Mouse (Mus musculus) limb, embryonic 14.5 days (tissue): ENCODE measurements around the gene Cd276. TPM values are rescaled to one million over a fixed set of nuclear protein-coding genes. Genes with fewer than 3 reads are reported as not detected.

Experiments used
- ATAC-seq: fragments of 200-750 bp; cut with Nextera tagmentation; 2 replicates; pipeline ENCODE4 v1.8.0; 2017; ENCODE audit warnings: low read depth, moderate number of reproducible peaks, moderate TSS enrichment; ENCODE audit not compliant: low FRiP score
- DNase-seq: peaks from one replicate; pipeline ENCODE4 v3.0.0-alpha.2; 2015; ENCODE audit warnings: low spot score
- H3K27ac ChIP-seq: fragments of 300-500 bp; sonication (generic); replicated peaks from 2 replicates; pipeline ENCODE4 v1.5.1; 2014; ENCODE audit warnings: low read depth, mild to moderate bottlenecking, low read length, moderate library complexity, mixed read lengths
- H3K27me3 ChIP-seq: fragments of 300-500 bp; sonication (generic); 2 replicates; pipeline ENCODE4 v1.6.1; 2014; ENCODE audit warnings: low read length, mixed read lengths; ENCODE audit not compliant: control insufficient read depth, insufficient read depth
- H3K36me3 ChIP-seq: fragments of 300-500 bp; sonication (generic); 2 replicates; pipeline ENCODE4 v1.6.1; 2014; ENCODE audit warnings: mild to moderate bottlenecking, low read length, moderate library complexity, mixed read lengths; ENCODE audit not compliant: control insufficient read depth, insufficient read depth
- H3K4me1 ChIP-seq: fragments of 300-500 bp; sonication (generic); 2 replicates; pipeline ENCODE4 v1.6.1; 2014; ENCODE audit warnings: antibody characterized with exemption, low read length, mixed read lengths; ENCODE audit not compliant: control insufficient read depth, insufficient read depth
- H3K4me2 ChIP-seq: fragments of 300-500 bp; sonication (generic); replicated peaks from 2 replicates; pipeline ENCODE4 v1.6.1; 2014; ENCODE audit warnings: low read depth, mild to moderate bottlenecking, low read length, moderate library complexity; ENCODE audit not compliant: severe bottlenecking
- H3K4me3 ChIP-seq: fragments of 300-500 bp; sonication (generic); replicated peaks from 2 replicates; pipeline ENCODE4 v1.5.1; 2014; ENCODE audit warnings: low read length
- H3K9ac ChIP-seq: fragments of 300-500 bp; sonication (generic); 2 replicates; pipeline ENCODE4 v1.6.1; 2014; ENCODE audit warnings: mild to moderate bottlenecking, low read depth, low read length, moderate library complexity; ENCODE audit not compliant: severe bottlenecking
- H3K9me3 ChIP-seq: fragments of 300-500 bp; sonication (generic); 2 replicates; pipeline ENCODE4 v1.6.1; 2016; ENCODE audit warnings: low read length; ENCODE audit not compliant: control insufficient read depth
- POLR2A ChIP-seq: fragments of 200-500 bp; IDR thresholded peaks from 2 replicates; pipeline ENCODE4 v1.8.0; 2012; ENCODE audit warnings: inconsistent platforms, mild to moderate bottlenecking, moderate library complexity, borderline replicate concordance; ENCODE audit not compliant: insufficient read depth, insufficient read length; ENCODE audit errors: extremely low read depth
- WGBS: fragments of 180-500 bp; shearing (Covaris S2); extraction: QIAGEN DNeasy Blood & Tissue Kit; methylation state at CpG from one replicate; pipeline ENCODE4 v1.1.7; 2014; 5-methylcytosine and 5-hydroxymethylcytosine counted together
- polyA plus RNA-seq, 2 experiments: library from polyadenylated mRNA; depleted of rRNA in 1 of 2; stranded (reverse) in 1 of 2; unstranded in 1 of 2; fragments of >200 nt; fragmentation: Nextera tagmentation in 1 of 2; extraction: Ambion mirVana in 1 of 2; gene quantifications; 2 replicates each; pipeline versions ENCODE4 v1.2.1 to v1.2.3; 2012 to 2014

Gene Cd276
- polyA plus RNA-seq (2012; rRNA removed) (64.8 and 89.2 TPM in 2 replicates), polyA plus RNA-seq (2014; fragmentation: Nextera tagmentation; extraction: Ambion mirVana) (64.9 and 74.9 TPM in 2 replicates)

GRCm38 (mm10) chr9:58554908-58555684 lies at the start of gene Cd276:
TSS of gene Cd276 (minus strand) at chr9:58555437.
- TF ChIP-seq POLR2A, result no peak
- peaks cover 24% of the 10 kb centered on the region for H3K4me1 ChIP-seq
- peak; percentile 84 for ATAC-seq

GRCm38 (mm10) chr9:58595313-58595712 lies 40.1 kb upstream of the Cd276 start:
- Histone ChIP-seq H3K4me1 (peaks cover 14% of the 10 kb centered on the region), H3K36me3 (no peaks in the 10 kb centered on the region), H3K4me3 (no peak overlapping the region), H3K27ac (no peak overlapping the region), H3K9ac (no peak overlapping the region), H3K9me3 (no peaks in the 10 kb centered on the region), H3K4me2 (no peak overlapping the region), H3K27me3 (no peaks in the 10 kb centered on the region)
- no peak for ATAC-seq
- TF ChIP-seq POLR2A, result no peak
- DNase-seq, result no peak
- 95% methylated on average over 1 of the region's 1 CpGs for WGBS

More at GRCm38 (mm10) chr9:58554908-58555684, at the start of gene Cd276:
- peak within 1 kb of the TSS; percentile 97 for H3K9ac ChIP-seq
- DNase-seq, result peak; percentile 82
- no peaks in the 10 kb centered on the region for H3K36me3 ChIP-seq
- H3K4me3 ChIP-seq, result peak within 1 kb of the TSS; percentile 88
- no peaks in the 10 kb centered on the region for H3K9me3 ChIP-seq
- H3K27me3 ChIP-seq, result no peaks in the 10 kb centered on the region
- under 1% methylated on average over 59 of the region's 68 CpGs for WGBS
- H3K4me2 ChIP-seq, result peak within 1 kb of the TSS; percentile 76
- H3K27ac ChIP-seq, result peak within 1 kb of the TSS; percentile 97

DNA sequence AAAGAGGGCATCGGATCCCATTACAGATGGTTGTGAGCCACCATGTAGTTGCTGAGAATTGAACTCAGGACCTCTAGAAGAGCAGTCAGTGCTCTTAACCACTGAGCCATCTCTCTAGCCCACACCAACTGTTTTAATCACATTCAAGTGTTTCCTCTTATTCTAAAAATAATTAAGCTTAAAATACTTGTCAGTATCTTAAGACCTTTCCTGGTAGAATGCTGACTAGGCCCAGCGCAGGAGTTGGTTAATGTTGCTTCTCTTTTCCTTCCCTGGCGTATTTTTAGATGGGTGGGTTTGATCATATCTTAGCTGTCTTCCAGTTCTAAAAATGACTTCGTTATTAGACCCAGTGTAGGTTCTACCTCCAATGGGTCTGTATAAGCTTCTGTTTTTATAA lies 33.4 kb upstream of the Cd276 start:
- peaks cover 18% of the 10 kb centered on the region for H3K4me1 ChIP-seq
- H3K36me3 ChIP-seq, result no peaks in the 10 kb centered on the region
- H3K4me3 ChIP-seq, result no peak overlapping the region
- ATAC-seq, result no peak
- DNase-seq, result no peak
- H3K9me3 ChIP-seq, result no peaks in the 10 kb centered on the region
- TF ChIP-seq POLR2A, result no peak
- H3K27ac ChIP-seq, result no peak overlapping the region
- 92% methylated on average over 4 of the region's 4 CpGs for WGBS
- no peak overlapping the region for H3K9ac ChIP-seq
- no peak overlapping the region for H3K4me2 ChIP-seq
- H3K27me3 ChIP-seq, result no peaks in the 10 kb centered on the region

GRCm38 (mm10) chr9:58584323-58584722 lies 29.1 kb upstream of the Cd276 start:
- Histone ChIP-seq H3K27me3 (no peaks in the 10 kb centered on the region), H3K27ac (no peak overlapping the region), H3K9ac (no peak overlapping the region), H3K4me3 (no peak overlapping the region), H3K4me2 (no peak overlapping the region), H3K36me3 (no peaks in the 10 kb centered on the region), H3K4me1 (peaks cover 8% of the 10 kb centered on the region; the same call in 1 of the 2 replicates), H3K9me3 (no peaks in the 10 kb centered on the region)
- TF ChIP-seq POLR2A, result no peak
- no peak for ATAC-seq
- DNase-seq, result no peak
- 63% methylated on average over 1 of the region's 1 CpGs for WGBS

GRCm38 (mm10) chr9:58583267-58583641 lies 28.0 kb upstream of the Cd276 start:
- TF ChIP-seq POLR2A, result no peak
- peaks cover 8% of the 10 kb centered on the region; the same call in 1 of the 2 replicates for H3K4me1 ChIP-seq
- 2% methylated on average over 8 of the region's 8 CpGs for WGBS
- H3K9me3 ChIP-seq, result no peaks in the 10 kb centered on the region
- H3K36me3 ChIP-seq, result no peaks in the 10 kb centered on the region
- peak overlapping the region; percentile 91 for H3K9ac ChIP-seq
- no peaks in the 10 kb centered on the region for H3K27me3 ChIP-seq
- ATAC-seq (no peak), DNase-seq (no peak)
- H3K4me2 ChIP-seq, result peak overlapping the region; percentile 72
- peak overlapping the region; percentile 73 for H3K4me3 ChIP-seq
- peak overlapping the region; percentile 93 for H3K27ac ChIP-seq
